Mouse (Mus musculus): ENCODE data around the gene F2rl1. TPM values are rescaled to one million over a fixed set of nuclear protein-coding genes. Genes with fewer than 3 reads are reported as not detected.
A peak's percentile ranks its signal among the peaks of the same experiment; 100 is the strongest.

F2rl1 gene
- polyA plus RNA-seq, 1 experiment from 2014 or later, result not detected

DNA sequence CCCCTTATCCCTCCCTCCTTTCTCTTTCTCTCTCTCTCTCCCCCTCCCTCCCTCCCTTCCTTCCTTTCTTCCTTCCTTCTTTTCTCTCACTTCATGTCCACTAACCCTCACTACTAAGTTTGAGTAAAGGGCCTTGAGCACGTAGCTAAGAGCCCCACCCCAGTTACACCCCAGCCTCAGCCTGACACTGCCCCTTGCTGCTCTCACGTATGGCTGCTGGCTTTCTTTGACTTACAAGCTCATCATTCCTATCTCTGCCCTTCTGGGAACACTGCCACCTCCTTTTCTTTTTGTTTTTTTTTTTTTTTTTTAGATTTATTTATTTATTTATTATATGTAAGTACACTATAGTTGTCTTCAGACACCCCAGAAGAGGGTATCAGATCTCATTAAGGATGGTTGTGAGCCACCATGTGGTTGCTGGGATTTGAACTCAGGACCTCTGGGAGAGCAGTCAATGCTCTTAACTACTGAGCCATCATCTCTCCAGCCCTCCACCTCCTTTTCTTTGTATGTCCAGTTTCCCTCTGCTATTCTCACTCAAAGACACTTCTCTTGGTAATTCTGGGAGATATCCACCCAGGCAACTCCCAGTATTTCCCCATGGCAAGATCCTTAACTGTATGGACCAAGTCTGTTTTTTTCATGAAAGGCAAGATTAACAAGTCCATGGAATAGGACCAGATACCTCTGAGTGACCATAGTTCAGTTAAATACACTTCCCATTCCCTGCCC, 25.8 kb upstream of the F2rl1 start:
- 78% methylated on average over 2 of the region's 2 CpGs for WGBS
- no peaks in the 10 kb centered on the region for H3K27me3 ChIP-seq (ENCODE audit: control insufficient read depth, insufficient read depth, low read length)
- no peak overlapping the region for H3K9ac ChIP-seq
- no peaks in the 10 kb centered on the region for H3K36me3 ChIP-seq (replicated peaks; ENCODE audit: control insufficient read depth, insufficient read depth)
- H3K4me2 ChIP-seq (replicated peaks), result no peak overlapping the region
- H3K4me3 ChIP-seq (replicated peaks; ENCODE audit: low read length), result no peak overlapping the region
- DNase-seq (ENCODE audit: low spot score) (no peak), ATAC-seq (ENCODE audit: low FRiP score) (no peak)
- no peaks in the 10 kb centered on the region for H3K9me3 ChIP-seq (ENCODE audit: control insufficient read depth, low read length)
- H3K27ac ChIP-seq, result no peak overlapping the region
- H3K4me1 ChIP-seq (replicated peaks; ENCODE audit: control insufficient read depth, insufficient read depth, low read length), result peaks cover 20% of the 10 kb centered on the region

- WGBS, result 13% methylated on average over 3 of the region's 3 CpGs
- Histone ChIP-seq H3K36me3 (replicated peaks; ENCODE audit: control insufficient read depth, insufficient read depth) (no peaks in the 10 kb centered on the region), H3K9ac (no peak overlapping the region), H3K9me3 (ENCODE audit: control insufficient read depth, low read length) (no peaks in the 10 kb centered on the region), H3K4me2 (replicated peaks) (peak overlapping the region; percentile 44; the same call in 1 of the 2 replicates), H3K4me3 (replicated peaks; ENCODE audit: low read length) (no peak overlapping the region), H3K4me1 (replicated peaks; ENCODE audit: control insufficient read depth, insufficient read depth, low read length) (peaks cover 20% of the 10 kb centered on the region), H3K27ac (0 out of 2 replicates have a peak overlapping the region, but pooled peaks have one; percentile 20), H3K27me3 (ENCODE audit: control insufficient read depth, insufficient read depth, low read length) (no peaks in the 10 kb centered on the region)
- DNase-seq (ENCODE audit: low spot score), result no peak
- no peak for ATAC-seq (ENCODE audit: low FRiP score)
Observed at GRCm38 (mm10) chr13:95549421-95549820, 24.4 kb upstream of the F2rl1 start.

- Histone ChIP-seq H3K4me1 (replicated peaks; ENCODE audit: control insufficient read depth, insufficient read depth, low read length) (peaks cover 20% of the 10 kb centered on the region), H3K4me3 (replicated peaks; ENCODE audit: low read length) (no peak overlapping the region), H3K27me3 (ENCODE audit: control insufficient read depth, insufficient read depth, low read length) (no peaks in the 10 kb centered on the region), H3K27ac (no peak overlapping the region), H3K4me2 (replicated peaks) (peak overlapping the region; percentile 44), H3K9me3 (ENCODE audit: control insufficient read depth, low read length) (no peaks in the 10 kb centered on the region), H3K9ac (no peak overlapping the region), H3K36me3 (replicated peaks; ENCODE audit: control insufficient read depth, insufficient read depth) (no peaks in the 10 kb centered on the region)
- DNase-seq (ENCODE audit: low spot score) (peak; percentile 25), ATAC-seq (ENCODE audit: low FRiP score) (no peak)
- 14% methylated on average over 6 of the region's 6 CpGs for WGBS
Observed at GRCm38 (mm10) chr13:95548856-95549255, 23.8 kb upstream of the F2rl1 start.

- H3K9ac ChIP-seq, result no peak overlapping the region
- 17% methylated on average over 20 of the region's 20 CpGs for WGBS
- no peaks in the 10 kb centered on the region for H3K27me3 ChIP-seq (ENCODE audit: control insufficient read depth, insufficient read depth, low read length)
- DNase-seq (ENCODE audit: low spot score), result peak; percentile 45
- H3K4me1 ChIP-seq (replicated peaks; ENCODE audit: control insufficient read depth, insufficient read depth, low read length), result peaks cover 20% of the 10 kb centered on the region
- no peaks in the 10 kb centered on the region for H3K36me3 ChIP-seq (replicated peaks; ENCODE audit: control insufficient read depth, insufficient read depth)
- peak overlapping the region; percentile 14; the same call in 1 of the 2 replicates for H3K27ac ChIP-seq
- peak; percentile 12; the same call in 1 of the 2 replicates for ATAC-seq (ENCODE audit: low FRiP score)
- peak overlapping the region; percentile 44 for H3K4me2 ChIP-seq (replicated peaks)
- H3K4me3 ChIP-seq (replicated peaks; ENCODE audit: low read length), result no peak overlapping the region
- H3K9me3 ChIP-seq (ENCODE audit: control insufficient read depth, low read length), result no peaks in the 10 kb centered on the region
Observed at GRCm38 (mm10) chr13:95548291-95548789, 23.3 kb upstream of the F2rl1 start.

DNA sequence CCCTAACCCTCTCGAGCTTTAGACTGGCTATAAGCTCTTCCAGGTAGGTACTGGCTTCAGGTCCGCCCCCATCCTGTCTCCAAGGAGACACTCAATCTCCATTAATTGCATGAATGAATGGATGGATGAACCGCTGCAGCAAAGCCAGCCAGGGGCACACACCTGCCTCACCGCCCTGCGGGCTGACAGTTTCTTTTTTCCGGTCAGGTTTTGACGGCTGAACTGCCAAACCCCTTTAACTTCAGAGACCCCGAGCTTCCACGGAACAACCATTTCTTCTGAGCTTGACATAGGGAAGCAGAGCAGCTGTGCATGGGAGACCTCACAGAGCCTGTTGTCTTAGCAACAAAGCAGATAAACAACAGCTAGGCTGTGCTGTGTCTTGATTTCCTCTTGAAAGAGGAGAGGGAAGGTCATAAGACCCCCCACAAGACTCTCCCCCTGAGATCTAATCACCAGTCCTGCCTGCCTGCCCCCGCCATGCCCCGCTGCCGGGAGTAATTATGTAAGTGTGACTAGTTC, 22.1 kb upstream of the F2rl1 start:
- Histone ChIP-seq H3K4me3 (replicated peaks; ENCODE audit: low read length) (no peak overlapping the region), H3K4me2 (replicated peaks) (peak overlapping the region; percentile 20; the same call in 1 of the 2 replicates), H3K36me3 (replicated peaks; ENCODE audit: control insufficient read depth, insufficient read depth) (no peaks in the 10 kb centered on the region), H3K27ac (0 out of 2 replicates have a peak overlapping the region, but pooled peaks have one; percentile 3), H3K9ac (no peak overlapping the region), H3K27me3 (ENCODE audit: control insufficient read depth, insufficient read depth, low read length) (no peaks in the 10 kb centered on the region), H3K9me3 (ENCODE audit: control insufficient read depth, low read length) (no peaks in the 10 kb centered on the region), H3K4me1 (replicated peaks; ENCODE audit: control insufficient read depth, insufficient read depth, low read length) (peaks cover 20% of the 10 kb centered on the region)
- ATAC-seq (ENCODE audit: low FRiP score) (peak; percentile 73), DNase-seq (ENCODE audit: low spot score) (peak; percentile 49)
- 18% methylated on average over 12 of the region's 12 CpGs for WGBS

- Histone ChIP-seq H3K4me1 (replicated peaks; ENCODE audit: control insufficient read depth, insufficient read depth, low read length) (peaks cover 20% of the 10 kb centered on the region), H3K4me2 (replicated peaks) (no peak overlapping the region), H3K9me3 (ENCODE audit: control insufficient read depth, low read length) (no peaks in the 10 kb centered on the region), H3K27ac (no peak overlapping the region), H3K27me3 (ENCODE audit: control insufficient read depth, insufficient read depth, low read length) (no peaks in the 10 kb centered on the region), H3K9ac (no peak overlapping the region), H3K36me3 (replicated peaks; ENCODE audit: control insufficient read depth, insufficient read depth) (no peaks in the 10 kb centered on the region), H3K4me3 (replicated peaks; ENCODE audit: low read length) (no peak overlapping the region)
- DNase-seq (ENCODE audit: low spot score), result no peak
- 66% methylated on average over 6 of the region's 6 CpGs for WGBS
- no peak for ATAC-seq (ENCODE audit: low FRiP score)
Observed at GRCm38 (mm10) chr13:95546251-95546650, 21.2 kb upstream of the F2rl1 start.

- Histone ChIP-seq H3K4me1 (replicated peaks; ENCODE audit: control insufficient read depth, insufficient read depth, low read length) (peaks cover 20% of the 10 kb centered on the region), H3K27me3 (ENCODE audit: control insufficient read depth, insufficient read depth, low read length) (no peaks in the 10 kb centered on the region), H3K4me2 (replicated peaks) (no peak overlapping the region), H3K9me3 (ENCODE audit: control insufficient read depth, low read length) (no peaks in the 10 kb centered on the region), H3K27ac (no peak overlapping the region), H3K9ac (no peak overlapping the region), H3K36me3 (replicated peaks; ENCODE audit: control insufficient read depth, insufficient read depth) (no peaks in the 10 kb centered on the region), H3K4me3 (replicated peaks; ENCODE audit: low read length) (no peak overlapping the region)
- WGBS, result 75% methylated on average over 7 of the region's 7 CpGs
- ATAC-seq (ENCODE audit: low FRiP score), result no peak
- no peak for DNase-seq (ENCODE audit: low spot score)
Observed at GRCm38 (mm10) chr13:95545729-95546186, 20.7 kb upstream of the F2rl1 start.

- no peak overlapping the region for H3K4me2 ChIP-seq (replicated peaks)
- WGBS, result 75% methylated on average over 5 of the region's 5 CpGs
- H3K27ac ChIP-seq, result no peak overlapping the region
- DNase-seq (ENCODE audit: low spot score) (no peak), ATAC-seq (ENCODE audit: low FRiP score) (no peak)
- H3K36me3 ChIP-seq (replicated peaks; ENCODE audit: control insufficient read depth, insufficient read depth), result no peaks in the 10 kb centered on the region
- H3K4me3 ChIP-seq (replicated peaks; ENCODE audit: low read length), result no peak overlapping the region
- no peak overlapping the region for H3K9ac ChIP-seq
- H3K4me1 ChIP-seq (replicated peaks; ENCODE audit: control insufficient read depth, insufficient read depth, low read length), result 0 out of 2 replicates have a peak, but pooled peaks cover 23% of the 10 kb centered on the region
- H3K9me3 ChIP-seq (ENCODE audit: control insufficient read depth, low read length), result no peaks in the 10 kb centered on the region
- no peaks in the 10 kb centered on the region; the same call in 1 of the 2 replicates for H3K27me3 ChIP-seq (ENCODE audit: control insufficient read depth, insufficient read depth, low read length)
Observed at GRCm38 (mm10) chr13:95538021-95538420, 13.0 kb upstream of the F2rl1 start.

GRCm38 (mm10) chr13:95536117-95536493, 11.1 kb upstream of the F2rl1 start:
- Histone ChIP-seq H3K27me3 (ENCODE audit: control insufficient read depth, insufficient read depth, low read length) (no peaks in the 10 kb centered on the region; the same call in 1 of the 2 replicates), H3K36me3 (replicated peaks; ENCODE audit: control insufficient read depth, insufficient read depth) (no peaks in the 10 kb centered on the region), H3K9me3 (ENCODE audit: control insufficient read depth, low read length) (no peaks in the 10 kb centered on the region), H3K4me1 (replicated peaks; ENCODE audit: control insufficient read depth, insufficient read depth, low read length) (0 out of 2 replicates have a peak, but pooled peaks cover 23% of the 10 kb centered on the region), H3K4me2 (replicated peaks) (no peak overlapping the region), H3K4me3 (replicated peaks; ENCODE audit: low read length) (no peak overlapping the region), H3K27ac (no peak overlapping the region), H3K9ac (no peak overlapping the region)
- 22% methylated on average over 5 of the region's 5 CpGs for WGBS
- DNase-seq (ENCODE audit: low spot score) (no peak), ATAC-seq (ENCODE audit: low FRiP score) (no peak)

Measured in hindbrain, embryonic 14.5 days (tissue).